Mouse (Mus musculus) forebrain, embryonic 10.5 days (tissue): ENCODE data around the gene Ptprk. TPM values are rescaled to one million over a fixed set of nuclear protein-coding genes. Genes with fewer than 3 reads are reported as not detected.

Experiments used
- DNase-seq: peaks from one replicate; pipeline ENCODE4 v3.0.0-alpha.2; 2017; ENCODE audit warnings: low spot score; ENCODE audit errors: extremely low spot score
- H3K27ac ChIP-seq: fragments of 300-500 bp; sonication (generic); 2 replicates; pipeline ENCODE4 v1.5.1; 2016; ENCODE audit warnings: mild to moderate bottlenecking
- H3K27me3 ChIP-seq: fragments of 300-500 bp; sonication (generic); 2 replicates; pipeline ENCODE4 v1.6.1; 2016; ENCODE audit warnings: mild to moderate bottlenecking; ENCODE audit not compliant: poor library complexity, severe bottlenecking
- H3K36me3 ChIP-seq: fragments of 300-500 bp; sonication (generic); replicated peaks from 2 replicates; pipeline ENCODE4 v1.6.1; 2016; ENCODE audit warnings: mild to moderate bottlenecking, moderate library complexity
- H3K4me1 ChIP-seq: fragments of 300-500 bp; sonication (generic); 2 replicates; pipeline ENCODE4 v1.6.1; 2016
- H3K4me3 ChIP-seq: fragments of 300-500 bp; sonication (generic); 2 replicates; pipeline ENCODE4 v1.5.1; 2016; ENCODE audit warnings: mild to moderate bottlenecking, moderate library complexity
- H3K9me3 ChIP-seq: fragments of 300-500 bp; sonication (generic); 2 replicates; pipeline ENCODE4 v1.6.1; 2016; ENCODE audit warnings: mild to moderate bottlenecking, moderate library complexity
- whole genome bisulfite sequencing: fragments of 180-500 bp; shearing (Covaris S2); methylation state at CpG from one replicate; pipeline ENCODE4 v1.1.7; 2016; 5-methylcytosine and 5-hydroxymethylcytosine counted together
- polyA plus RNA-seq: library from polyadenylated mRNA; unstranded; fragments of >200 nt; fragmentation: Nextera tagmentation; extraction: Ambion mirVana; gene quantifications from 2 replicates; pipeline ENCODE4 v1.2.1, GENCODE M21; 2016

The Ptprk gene
- polyA plus RNA-seq, 1 experiment from 2014 or later: 37.3 TPM

- 93% methylated on average over 2 of the region's 2 CpGs for WGBS
- Histone ChIP-seq H3K27me3 (no peaks in the 10 kb centered on the region), H3K4me1 (no peaks in the 10 kb centered on the region), H3K4me3 (no peak overlapping the region), H3K36me3 (0 out of 2 replicates have a peak, but pooled peaks cover 5% of the 10 kb centered on the region), H3K9me3 (no peaks in the 10 kb centered on the region), H3K27ac (no peak overlapping the region)
- no peak for DNase-seq
Measured at GRCm38 (mm10) chr10:28566828-28567227, 492.2 kb downstream of the Ptprk start.

- no peak for DNase-seq
- Histone ChIP-seq H3K27ac (no peak overlapping the region), H3K36me3 (0 out of 2 replicates have a peak, but pooled peaks cover 5% of the 10 kb centered on the region), H3K9me3 (no peaks in the 10 kb centered on the region), H3K4me1 (no peaks in the 10 kb centered on the region), H3K27me3 (no peaks in the 10 kb centered on the region), H3K4me3 (no peak overlapping the region)
- 95% methylated on average over 3 of the region's 3 CpGs for WGBS
Measured at GRCm38 (mm10) chr10:28567441-28567840, 492.8 kb downstream of the Ptprk start.

GRCm38 (mm10) chr10:28568047-28568446, 493.4 kb downstream of the Ptprk start:
- Histone ChIP-seq H3K4me3 (no peak overlapping the region), H3K27me3 (no peaks in the 10 kb centered on the region), H3K27ac (no peak overlapping the region), H3K4me1 (no peaks in the 10 kb centered on the region), H3K36me3 (0 out of 2 replicates have a peak, but pooled peaks cover 5% of the 10 kb centered on the region), H3K9me3 (no peaks in the 10 kb centered on the region)
- DNase-seq: no peak
- 91% methylated on average over 5 of the region's 5 CpGs for WGBS

GRCm38 (mm10) chr10:28579596-28579995, 505.0 kb downstream of the Ptprk start:
- Histone ChIP-seq H3K4me1 (no peaks in the 10 kb centered on the region), H3K4me3 (no peak overlapping the region)
- 90% methylated on average over 5 of the region's 5 CpGs for WGBS

GRCm38 (mm10) chr10:28586565-28587138, 512.0 kb downstream of the Ptprk start:
- H3K27me3 ChIP-seq: no peaks in the 10 kb centered on the region
- H3K9me3 ChIP-seq: no peaks in the 10 kb centered on the region
- peaks cover 11% of the 10 kb centered on the region for H3K36me3 ChIP-seq
- no peak overlapping the region for H3K27ac ChIP-seq
- DNase-seq: no peak
- WGBS: 56% methylated on average over 4 of the region's 4 CpGs
- no peak overlapping the region for H3K4me3 ChIP-seq
- H3K4me1 ChIP-seq: no peaks in the 10 kb centered on the region

More at GRCm38 (mm10) chr10:28579596-28579995, 505.0 kb downstream of the Ptprk start:
- no peak for DNase-seq
- Histone ChIP-seq H3K27me3 (no peaks in the 10 kb centered on the region), H3K9me3 (no peaks in the 10 kb centered on the region), H3K27ac (no peak overlapping the region), H3K36me3 (peaks cover 7% of the 10 kb centered on the region)

- 94% methylated on average over 4 of the region's 4 CpGs for WGBS
Measured at GRCm38 (mm10) chr10:28588401-28588800, 513.8 kb downstream of the Ptprk start.

GRCm38 (mm10) chr10:28590822-28591221, 516.2 kb downstream of the Ptprk start:
- H3K4me3 ChIP-seq: no peak overlapping the region
- no peak for DNase-seq
- H3K27me3 ChIP-seq: no peaks in the 10 kb centered on the region
- no peak overlapping the region for H3K27ac ChIP-seq
- H3K36me3 ChIP-seq: peaks cover 12% of the 10 kb centered on the region; the same call in 1 of the 2 replicates
- H3K9me3 ChIP-seq: no peaks in the 10 kb centered on the region
- no peaks in the 10 kb centered on the region for H3K4me1 ChIP-seq
- 94% methylated on average over 3 of the region's 3 CpGs for WGBS

More at GRCm38 (mm10) chr10:28588401-28588800, 513.8 kb downstream of the Ptprk start:
- H3K27me3 ChIP-seq: no peaks in the 10 kb centered on the region
- no peak overlapping the region for H3K4me3 ChIP-seq
- H3K36me3 ChIP-seq: peaks cover 12% of the 10 kb centered on the region; the same call in 1 of the 2 replicates
- no peak overlapping the region for H3K27ac ChIP-seq
- H3K4me1 ChIP-seq: no peaks in the 10 kb centered on the region
- no peak for DNase-seq
- no peaks in the 10 kb centered on the region for H3K9me3 ChIP-seq

GRCm38 (mm10) chr10:28593566-28594292, 519.1 kb downstream of the Ptprk start:
- DNase-seq: no peak
- no peaks in the 10 kb centered on the region for H3K27me3 ChIP-seq
- H3K36me3 ChIP-seq: peaks cover 12% of the 10 kb centered on the region; the same call in 1 of the 2 replicates
- H3K9me3 ChIP-seq: no peaks in the 10 kb centered on the region
- no peak overlapping the region for H3K27ac ChIP-seq
- no peak overlapping the region for H3K4me3 ChIP-seq
- 73% methylated on average over 3 of the region's 4 CpGs for WGBS
- no peaks in the 10 kb centered on the region for H3K4me1 ChIP-seq

- no peak overlapping the region for H3K4me3 ChIP-seq
- 94% methylated on average over 3 of the region's 3 CpGs for WGBS
- peaks cover 5% of the 10 kb centered on the region; the same call in 1 of the 2 replicates for H3K36me3 ChIP-seq
- no peak for DNase-seq
- no peak overlapping the region for H3K27ac ChIP-seq
- H3K27me3 ChIP-seq: no peaks in the 10 kb centered on the region
- no peaks in the 10 kb centered on the region for H3K4me1 ChIP-seq
- no peaks in the 10 kb centered on the region for H3K9me3 ChIP-seq
Measured at GRCm38 (mm10) chr10:28596897-28597296, 522.3 kb downstream of the Ptprk start.

- Histone ChIP-seq H3K4me1 (no peaks in the 10 kb centered on the region), H3K27ac (no peak overlapping the region), H3K36me3 (no peaks in the 10 kb centered on the region), H3K27me3 (no peaks in the 10 kb centered on the region), H3K4me3 (no peak overlapping the region), H3K9me3 (no peaks in the 10 kb centered on the region)
- WGBS: 86% methylated on average over 3 of the region's 3 CpGs
- no peak for DNase-seq
Measured at GRCm38 (mm10) chr10:28609136-28609535, 534.5 kb downstream of the Ptprk start.

GRCm38 (mm10) chr10:28614396-28614795, 539.8 kb downstream of the Ptprk start:
- Histone ChIP-seq H3K9me3 (no peaks in the 10 kb centered on the region), H3K36me3 (no peaks in the 10 kb centered on the region), H3K4me3 (no peak overlapping the region), H3K27me3 (no peaks in the 10 kb centered on the region), H3K4me1 (no peaks in the 10 kb centered on the region), H3K27ac (no peak overlapping the region)
- no peak for DNase-seq
- WGBS: 91% methylated on average over 2 of the region's 2 CpGs

GRCm38 (mm10) chr10:28617203-28617602, 542.6 kb downstream of the Ptprk start:
- no peaks in the 10 kb centered on the region for H3K36me3 ChIP-seq
- no peaks in the 10 kb centered on the region for H3K27me3 ChIP-seq
- no peaks in the 10 kb centered on the region for H3K9me3 ChIP-seq
- no peak overlapping the region for H3K27ac ChIP-seq
- no peak overlapping the region for H3K4me3 ChIP-seq
- no peak for DNase-seq
- H3K4me1 ChIP-seq: no peaks in the 10 kb centered on the region
- 95% methylated on average over 7 of the region's 7 CpGs for WGBS

GRCm38 (mm10) chr10:28618002-28618401, 543.4 kb downstream of the Ptprk start:
- Histone ChIP-seq H3K36me3 (no peaks in the 10 kb centered on the region), H3K9me3 (no peaks in the 10 kb centered on the region), H3K4me3 (no peak overlapping the region), H3K4me1 (no peaks in the 10 kb centered on the region), H3K27me3 (no peaks in the 10 kb centered on the region), H3K27ac (no peak overlapping the region)
- DNase-seq: no peak
- 88% methylated on average over 2 of the region's 2 CpGs for WGBS
